Mouse (Mus musculus): ENCODE data around the gene Zfp958. TPM values are rescaled to one million over a fixed set of nuclear protein-coding genes. Genes with fewer than 3 reads are reported as not detected.
A peak's percentile ranks its signal among the peaks of the same experiment; 100 is the strongest.

Zfp958 gene
- polyA plus RNA-seq, 1 experiment from 2014 or later = 19.5 TPM

DNA sequence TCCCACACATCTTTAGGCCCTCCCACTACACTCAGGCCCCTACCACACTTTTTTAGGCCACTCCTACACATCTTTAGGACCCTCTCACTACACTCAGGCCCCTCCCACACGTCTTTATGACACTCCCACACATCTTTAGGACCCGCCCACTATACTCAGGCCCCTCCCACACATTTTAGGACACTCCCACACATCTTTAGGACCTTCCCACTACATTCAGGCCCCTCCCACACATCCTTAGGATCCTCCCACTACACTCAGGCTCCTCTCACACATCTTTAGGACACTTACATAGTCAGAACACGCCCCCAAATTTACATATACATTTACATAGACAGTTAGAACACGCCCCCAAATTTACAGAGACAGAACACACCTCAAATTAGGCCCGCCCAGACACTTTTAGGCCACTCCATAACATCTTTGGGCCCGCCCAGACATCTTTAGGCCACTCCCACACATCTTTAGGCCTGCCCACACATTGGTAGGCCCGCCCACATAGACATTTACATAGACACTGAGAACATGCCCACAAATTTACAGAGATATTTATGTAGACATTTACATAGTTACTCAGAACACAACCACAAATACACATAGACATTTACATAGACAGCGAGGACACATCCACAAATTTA lies 66.1 kb downstream of the Zfp958 start:
- Histone ChIP-seq H3K9ac (ENCODE audit: low read depth, low read length) (no peak overlapping the region), H3K4me3 (ENCODE audit: low read depth, low read length) (peak overlapping the region; percentile 54), H3K4me2 (replicated peaks; ENCODE audit: low read depth, low read length) (peak overlapping the region; percentile 33), H3K9me3 (ENCODE audit: control insufficient read depth, low read length) (no peaks in the 10 kb centered on the region), H3K4me1 (replicated peaks; ENCODE audit: control insufficient read depth, insufficient read depth, low read length) (no peaks in the 10 kb centered on the region), H3K36me3 (ENCODE audit: control insufficient read depth, insufficient read depth, low read length) (no peaks in the 10 kb centered on the region), H3K27ac (ENCODE audit: low read depth, low read length) (no peak overlapping the region), H3K27me3 (ENCODE audit: control insufficient read depth, insufficient read depth, low read length) (no peaks in the 10 kb centered on the region)
- 82% methylated on average over 8 of the region's 8 CpGs for WGBS
- peak; percentile 0; the same call in 1 of the 2 replicates for ATAC-seq (ENCODE audit: low FRiP score)
- no peak for DNase-seq (ENCODE audit: low spot score)

- Histone ChIP-seq H3K4me1 (replicated peaks; ENCODE audit: control insufficient read depth, insufficient read depth, low read length) (no peaks in the 10 kb centered on the region), H3K9ac (ENCODE audit: low read depth, low read length) (no peak overlapping the region), H3K9me3 (ENCODE audit: control insufficient read depth, low read length) (no peaks in the 10 kb centered on the region), H3K36me3 (ENCODE audit: control insufficient read depth, insufficient read depth, low read length) (no peaks in the 10 kb centered on the region), H3K4me3 (ENCODE audit: low read depth, low read length) (no peak overlapping the region), H3K27me3 (ENCODE audit: control insufficient read depth, insufficient read depth, low read length) (no peaks in the 10 kb centered on the region), H3K4me2 (replicated peaks; ENCODE audit: low read depth, low read length) (no peak overlapping the region), H3K27ac (ENCODE audit: low read depth, low read length) (no peak overlapping the region)
- peak; percentile 1 for DNase-seq (ENCODE audit: low spot score)
- no peak for ATAC-seq (ENCODE audit: low FRiP score)
- 95% methylated on average over 3 of the region's 3 CpGs for WGBS
These were observed 66.8 kb downstream of the Zfp958 start for GRCm38 (mm10) chr8:4679796-4680195.

Other genes with a start within 250 kb of the Zfp958 start
- 13.1 and 13.9 TPM in 2 replicates for gene Cers4, start 120.1 kb upstream of the Zfp958 start, polyA plus RNA-seq (2014; fragmentation: Nextera tagmentation; extraction: Ambion mirVana)
- gene Shcbp1, start 166.4 kb downstream of the Zfp958 start, polyA plus RNA-seq (2014; fragmentation: Nextera tagmentation; extraction: Ambion mirVana) = 65.2 and 71.3 TPM in 2 replicates

Data from hindbrain, embryonic 11.5 days (tissue).